Mouse (Mus musculus) heart, embryonic 11.5 days (tissue): ENCODE measurements around the gene Chd6. TPM values are rescaled to one million over a fixed set of nuclear protein-coding genes. Genes with fewer than 3 reads are reported as not detected.

Experiments
- ATAC-seq: fragments of 200-750 bp; cut with Nextera tagmentation; replicated peaks from 2 replicates; pipeline ENCODE4 v1.8.0; 2017; ENCODE audit warnings: moderate library complexity; ENCODE audit not compliant: insufficient number of reproducible peaks, low FRiP score, low TSS enrichment
- H3K27ac ChIP-seq: fragments of 300-500 bp; sonication (generic); 2 replicates; pipeline ENCODE4 v1.5.1; 2014; ENCODE audit warnings: mild to moderate bottlenecking, low read depth, low read length
- H3K27me3 ChIP-seq: fragments of 300-500 bp; sonication (generic); 2 replicates; pipeline ENCODE4 v1.6.1; 2014; ENCODE audit warnings: mild to moderate bottlenecking, low read length, mixed read lengths; ENCODE audit not compliant: control insufficient read depth, insufficient read depth
- H3K36me3 ChIP-seq: fragments of 300-500 bp; sonication (generic); 2 replicates; pipeline ENCODE4 v1.6.1; 2014; ENCODE audit warnings: mild to moderate bottlenecking, low read length, moderate library complexity, mixed read lengths; ENCODE audit not compliant: control insufficient read depth, insufficient read depth
- H3K4me1 ChIP-seq: fragments of 300-500 bp; sonication (generic); 2 replicates; pipeline ENCODE4 v1.6.1; 2014; ENCODE audit warnings: low read length; ENCODE audit not compliant: control insufficient read depth, insufficient read depth
- H3K4me2 ChIP-seq: fragments of 300-500 bp; sonication (generic); 2 replicates; pipeline ENCODE4 v1.6.1; 2014; ENCODE audit warnings: mild to moderate bottlenecking, moderate library complexity
- H3K4me3 ChIP-seq: fragments of 300-500 bp; sonication (generic); 2 replicates; pipeline ENCODE4 v1.5.1; 2014; ENCODE audit warnings: low read depth, low read length
- H3K9ac ChIP-seq: fragments of 300-500 bp; sonication (generic); 2 replicates; pipeline ENCODE4 v1.6.1; 2014; ENCODE audit warnings: mild to moderate bottlenecking, low read depth, low read length, moderate library complexity
- H3K9me3 ChIP-seq: fragments of 300-500 bp; sonication (generic); replicated peaks from 2 replicates; pipeline ENCODE4 v1.6.1; 2016; ENCODE audit warnings: low read length; ENCODE audit not compliant: control insufficient read depth
- WGBS: fragments of 180-500 bp; shearing (Covaris S2); extraction: QIAGEN DNeasy Blood & Tissue Kit; methylation state at CpG from one replicate; pipeline ENCODE4 v1.1.7; 2014; ENCODE audit not compliant: insufficient replicate concordance; 5-methylcytosine and 5-hydroxymethylcytosine counted together
- polyA plus RNA-seq: library from polyadenylated mRNA; unstranded; fragments of >200 nt; fragmentation: Nextera tagmentation; extraction: Ambion mirVana; gene quantifications from 2 replicates; pipeline ENCODE4 v1.2.1, GENCODE M21; 2014

Chd6 gene
- polyA plus RNA-seq, 1 experiment from 2014 or later = 25.0 TPM

DNA sequence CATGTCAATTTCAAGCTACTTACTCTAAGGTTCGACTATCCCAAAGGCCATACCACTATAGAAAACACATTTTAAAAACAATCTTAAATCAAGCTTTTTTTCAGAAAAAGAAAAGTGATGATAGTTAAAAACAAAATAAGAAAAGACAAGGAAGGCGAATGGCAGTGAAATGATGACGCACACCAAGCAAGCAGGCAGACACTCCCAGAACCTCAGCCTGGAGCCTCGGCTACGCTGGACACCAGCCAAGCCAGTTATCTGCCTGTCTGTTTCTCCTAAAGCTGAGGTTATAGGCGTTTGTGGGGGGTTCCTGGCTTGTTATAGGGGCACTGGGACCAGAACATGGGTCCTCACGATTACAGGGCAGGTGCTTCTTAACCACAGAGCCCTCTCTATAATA is 76.5 kb downstream of the Chd6 start:
- no peak overlapping the region for H3K4me2 ChIP-seq
- peaks cover 14% of the 10 kb centered on the region; the same call in 1 of the 2 replicates for H3K36me3 ChIP-seq
- no peaks in the 10 kb centered on the region for H3K4me1 ChIP-seq
- no peaks in the 10 kb centered on the region for H3K9me3 ChIP-seq
- no peak for ATAC-seq
- H3K27ac ChIP-seq = no peak overlapping the region
- H3K27me3 ChIP-seq = no peaks in the 10 kb centered on the region
- WGBS = 69% methylated on average over 7 of the region's 7 CpGs
- no peak overlapping the region for H3K4me3 ChIP-seq
- no peak overlapping the region for H3K9ac ChIP-seq

DNA sequence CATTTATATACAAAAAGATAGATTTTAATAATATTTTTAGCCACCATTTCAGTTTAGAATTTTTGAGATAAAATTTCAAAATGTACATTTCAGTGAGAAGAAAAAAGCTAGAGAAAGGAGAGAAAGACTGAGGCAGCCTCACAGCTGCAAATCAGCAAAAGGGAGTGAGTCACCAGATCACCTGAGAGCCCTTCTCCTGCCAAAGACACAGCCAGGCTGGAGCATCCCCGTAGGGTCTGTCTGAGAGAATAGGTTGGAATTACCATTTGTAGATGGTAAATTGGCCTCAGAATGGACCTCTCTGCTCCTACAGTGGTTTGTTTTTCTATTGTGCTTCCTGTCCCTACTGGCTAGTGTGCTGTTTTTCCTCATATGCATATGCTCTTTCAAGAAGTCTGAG is 84.3 kb downstream of the Chd6 start:
- H3K9ac ChIP-seq = no peak overlapping the region
- H3K4me1 ChIP-seq = no peaks in the 10 kb centered on the region
- no peak for ATAC-seq
- no peaks in the 10 kb centered on the region for H3K9me3 ChIP-seq
- peaks cover 18% of the 10 kb centered on the region for H3K36me3 ChIP-seq
- H3K4me3 ChIP-seq = no peak overlapping the region
- no peak overlapping the region for H3K27ac ChIP-seq
- no peak overlapping the region for H3K4me2 ChIP-seq
- H3K27me3 ChIP-seq = no peaks in the 10 kb centered on the region
- 77% methylated on average over 1 of the region's 1 CpGs for WGBS

DNA sequence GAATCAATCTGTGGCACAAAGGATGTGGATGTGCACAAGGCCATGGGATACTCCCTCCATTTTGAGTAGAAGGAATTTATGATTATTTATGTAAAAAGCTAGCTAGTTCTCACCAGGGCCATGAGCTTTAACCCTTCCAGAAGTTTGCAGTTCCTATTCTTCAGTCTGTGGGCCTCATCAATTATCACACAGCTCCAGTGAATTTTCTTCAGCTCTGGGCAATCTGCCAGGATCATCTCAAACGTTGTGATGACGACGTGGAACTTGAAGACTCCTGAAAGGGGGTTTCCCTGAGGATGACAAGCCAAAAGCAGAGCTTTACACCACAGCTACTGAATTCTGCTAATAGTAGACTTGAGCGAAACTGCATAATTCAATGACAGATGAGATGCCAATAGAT is 91.0 kb downstream of the Chd6 start:
- no peaks in the 10 kb centered on the region for H3K27me3 ChIP-seq
- 43% methylated on average over 4 of the region's 4 CpGs for WGBS

DNA sequence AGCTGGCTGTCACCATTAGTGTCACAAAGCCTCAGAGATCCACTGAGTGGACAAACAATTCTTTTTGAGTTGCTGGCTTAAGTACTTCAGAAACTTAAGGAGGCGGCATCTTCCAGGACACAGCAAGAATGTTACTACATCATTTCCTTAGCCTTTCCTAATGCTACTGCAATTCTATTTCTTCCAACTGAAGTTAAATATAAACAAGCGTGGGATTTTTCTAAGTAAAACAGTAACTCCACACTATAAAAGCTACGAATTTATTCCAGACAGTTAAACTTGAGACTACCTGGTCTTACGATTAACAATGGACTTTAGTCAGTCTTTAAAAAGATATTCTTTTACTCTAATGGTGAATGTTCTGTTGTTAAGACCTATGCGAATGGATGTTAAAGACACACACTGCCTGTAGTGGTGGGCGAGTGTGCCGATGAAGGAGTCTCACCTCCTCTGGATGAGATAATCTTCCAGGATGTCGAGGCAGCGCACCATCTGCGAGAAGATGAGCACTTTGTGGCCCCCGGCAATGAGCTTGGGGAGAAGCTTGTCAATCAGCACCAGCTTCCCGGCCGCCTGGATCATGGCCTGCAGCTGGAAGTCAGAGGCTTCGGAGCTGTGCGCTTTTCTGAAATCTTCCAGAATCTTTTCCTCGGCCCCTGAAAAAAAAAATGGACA is 96.2 kb downstream of the Chd6 start:
- WGBS = 90% methylated on average over 16 of the region's 16 CpGs
- peaks cover 25% of the 10 kb centered on the region for H3K36me3 ChIP-seq
- no peaks in the 10 kb centered on the region for H3K27me3 ChIP-seq
- H3K9ac ChIP-seq = no peak overlapping the region
- H3K4me3 ChIP-seq = no peak overlapping the region
- no peak overlapping the region for H3K27ac ChIP-seq
- ATAC-seq = no peak
- no peak overlapping the region for H3K4me2 ChIP-seq
- H3K9me3 ChIP-seq = no peaks in the 10 kb centered on the region
- H3K4me1 ChIP-seq = no peaks in the 10 kb centered on the region

More for the DNA sequence above, 91.0 kb downstream of the Chd6 start:
- Histone ChIP-seq H3K27ac (no peak overlapping the region), H3K36me3 (peaks cover 17% of the 10 kb centered on the region), H3K9me3 (no peaks in the 10 kb centered on the region), H3K4me3 (no peak overlapping the region), H3K9ac (no peak overlapping the region), H3K4me2 (no peak overlapping the region), H3K4me1 (no peaks in the 10 kb centered on the region)
- no peak for ATAC-seq

DNA sequence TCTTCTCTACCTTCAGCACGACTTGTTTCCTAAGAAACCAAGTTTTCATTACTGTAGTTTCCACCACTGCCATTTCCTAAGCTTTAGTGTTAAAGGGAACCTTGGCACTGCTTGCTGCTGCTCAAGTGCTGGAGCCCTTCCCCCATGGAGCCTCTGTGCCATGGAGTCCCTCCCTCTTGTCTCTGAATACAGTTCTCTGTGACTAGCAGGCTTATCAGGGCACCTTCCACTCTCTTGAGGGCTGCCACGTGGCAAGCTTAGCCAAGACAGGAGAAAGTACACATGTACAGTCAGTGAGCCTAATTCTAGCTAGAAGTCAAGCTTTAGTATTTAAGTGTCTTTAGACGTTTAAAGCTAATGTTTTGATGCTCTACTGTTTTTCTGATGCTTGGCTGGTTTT is 104.5 kb downstream of the Chd6 start:
- no peak overlapping the region for H3K9ac ChIP-seq
- no peak overlapping the region for H3K4me3 ChIP-seq
- H3K4me1 ChIP-seq = peaks cover 12% of the 10 kb centered on the region
- no peak for ATAC-seq
- H3K4me2 ChIP-seq = no peak overlapping the region
- H3K27ac ChIP-seq = no peak overlapping the region
- H3K27me3 ChIP-seq = no peaks in the 10 kb centered on the region
- no peaks in the 10 kb centered on the region for H3K36me3 ChIP-seq
- WGBS = 44% methylated on average over 3 of the region's 3 CpGs
- H3K9me3 ChIP-seq = no peaks in the 10 kb centered on the region

DNA sequence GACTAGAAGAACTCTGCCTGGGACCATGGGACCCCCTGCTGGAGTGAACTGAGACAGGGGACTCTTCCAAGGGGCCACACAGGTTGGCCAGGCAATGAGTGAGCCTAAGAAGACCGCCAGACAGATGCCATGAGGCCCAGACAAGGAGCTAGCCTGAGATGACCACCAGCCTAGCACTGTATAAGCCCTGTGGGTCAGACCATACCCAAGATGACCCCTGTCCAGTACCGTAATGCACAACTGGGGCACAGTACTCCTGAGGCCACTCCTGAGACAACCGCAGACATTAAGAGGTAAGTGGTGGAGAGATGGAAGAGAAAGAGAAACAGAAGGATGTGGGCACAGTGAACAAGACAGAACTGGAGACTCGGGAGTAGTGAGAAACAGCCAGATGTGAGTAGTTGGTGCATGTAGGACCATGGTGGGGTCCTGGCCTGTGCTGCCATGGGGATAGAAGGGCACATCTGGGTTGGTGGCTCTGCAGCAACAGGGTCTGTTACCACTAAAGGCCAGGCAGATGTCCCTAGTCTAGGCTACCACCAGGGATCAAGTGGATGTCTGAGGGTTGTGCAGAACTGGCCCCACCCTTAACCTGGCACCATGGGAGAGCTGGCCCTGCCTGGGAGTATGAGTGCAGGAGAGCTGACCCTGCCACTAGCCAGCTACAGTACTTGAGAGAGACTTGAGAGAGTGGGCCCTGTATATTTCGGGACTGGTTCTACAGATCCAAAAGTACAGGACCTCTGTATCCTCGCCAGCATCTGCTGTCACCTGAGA is 111.7 kb downstream of the Chd6 start:
- ATAC-seq = no peak

DNA sequence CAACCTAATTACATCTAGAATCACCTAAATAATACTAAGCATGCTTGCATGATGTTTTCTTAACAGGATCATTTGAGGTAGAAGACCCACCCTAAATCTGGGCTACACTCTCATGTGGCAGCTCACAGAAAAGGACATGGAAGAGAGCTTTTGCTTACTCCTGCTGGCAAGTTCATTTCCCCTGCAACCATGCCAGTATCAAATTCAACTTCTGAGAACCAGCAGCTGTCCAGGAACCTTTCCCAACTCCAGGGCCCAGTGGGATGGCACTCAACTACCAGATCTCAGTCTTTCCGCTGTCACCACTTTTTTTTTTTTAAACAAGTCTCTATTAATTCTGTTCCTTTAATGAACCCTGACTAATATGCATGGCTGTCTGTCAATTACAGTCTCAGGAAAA is 114.7 kb downstream of the Chd6 start:
- peaks cover 3% of the 10 kb centered on the region; the same call in 1 of the 2 replicates for H3K36me3 ChIP-seq
- H3K27ac ChIP-seq = no peak overlapping the region
- no peak overlapping the region for H3K4me2 ChIP-seq
- no peak overlapping the region for H3K9ac ChIP-seq
- no peaks in the 10 kb centered on the region for H3K9me3 ChIP-seq
- no peak overlapping the region for H3K4me3 ChIP-seq
- peaks cover 10% of the 10 kb centered on the region for H3K4me1 ChIP-seq
- WGBS = 91% methylated on average over 1 of the region's 1 CpGs
- ATAC-seq = no peak
- no peaks in the 10 kb centered on the region for H3K27me3 ChIP-seq

More for the DNA sequence above, 111.7 kb downstream of the Chd6 start:
- Histone ChIP-seq H3K9ac (no peak overlapping the region), H3K27me3 (no peaks in the 10 kb centered on the region), H3K4me3 (no peak overlapping the region), H3K36me3 (no peaks in the 10 kb centered on the region), H3K4me1 (no peaks in the 10 kb centered on the region), H3K4me2 (no peak overlapping the region), H3K9me3 (no peaks in the 10 kb centered on the region), H3K27ac (no peak overlapping the region)
- WGBS = 86% methylated on average over 6 of the region's 6 CpGs

DNA sequence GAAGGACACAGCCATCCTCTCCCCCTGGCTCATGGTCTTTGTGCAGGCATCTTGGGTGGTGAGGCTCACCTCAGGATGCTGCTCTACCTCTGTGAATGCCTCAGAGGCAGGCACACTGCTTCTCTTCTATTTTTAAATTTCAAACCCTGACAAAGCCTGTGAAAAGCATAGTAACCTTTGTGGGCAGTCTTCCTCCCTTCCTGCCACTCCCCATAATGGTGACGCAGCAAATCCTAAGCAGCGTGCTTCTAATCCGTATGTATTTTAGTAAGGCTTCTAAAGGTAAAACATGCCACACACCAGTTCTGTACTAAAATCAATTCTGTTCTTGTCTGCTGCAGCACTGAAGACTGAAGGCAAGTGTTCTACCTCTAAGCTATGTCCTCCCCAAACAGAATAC is 116.4 kb downstream of the Chd6 start:
- Histone ChIP-seq H3K4me3 (no peak overlapping the region), H3K27me3 (no peaks in the 10 kb centered on the region), H3K9me3 (no peaks in the 10 kb centered on the region), H3K4me1 (peaks cover 10% of the 10 kb centered on the region), H3K36me3 (peaks cover 5% of the 10 kb centered on the region), H3K9ac (no peak overlapping the region), H3K27ac (no peak overlapping the region), H3K4me2 (no peak overlapping the region)
- WGBS = 85% methylated on average over 3 of the region's 3 CpGs
- ATAC-seq = no peak
